Mouse (Mus musculus): Measurements from ENCODE around the gene Prdx6.

DNA sequence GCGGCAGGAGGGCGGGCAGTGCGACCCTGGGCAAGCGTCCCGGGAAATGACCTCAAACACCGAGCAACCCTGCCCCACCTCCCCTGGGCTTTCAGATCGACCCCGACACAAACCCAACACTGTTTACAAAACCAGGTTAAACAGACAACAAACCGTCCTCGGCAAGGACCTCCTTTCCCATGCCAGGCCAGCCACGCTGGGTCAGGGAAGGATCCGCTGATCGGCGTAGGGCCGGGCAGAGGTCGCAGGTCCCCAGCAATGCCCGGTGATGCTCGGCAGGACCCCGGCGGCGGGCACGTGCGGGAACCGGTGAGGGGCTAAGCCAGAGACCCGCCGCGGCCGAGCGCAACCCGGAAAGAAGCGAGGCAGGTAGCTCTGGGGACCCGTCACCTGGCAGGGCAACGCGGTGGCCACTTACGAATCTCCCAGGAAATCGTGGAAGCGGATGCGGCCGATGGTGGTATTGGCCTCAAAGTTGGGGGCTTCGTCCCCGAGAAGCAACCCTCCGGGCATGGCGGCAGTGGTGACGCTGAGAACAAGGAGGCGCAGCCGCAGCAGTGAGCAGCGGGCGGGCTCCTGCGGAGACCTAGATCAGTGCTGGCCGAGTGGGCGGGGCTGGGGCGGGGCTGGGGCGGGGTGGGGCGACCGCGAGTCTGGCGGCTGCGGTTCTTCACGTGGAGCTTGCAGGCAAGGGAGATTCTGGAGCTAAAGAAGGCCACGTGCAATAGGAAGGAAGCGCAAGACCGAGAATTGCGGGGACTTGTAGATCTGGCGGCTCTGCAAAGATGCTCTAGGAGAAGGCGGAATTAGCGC, at the start of gene Prdx6:
- no peak for TF ChIP-seq CTCF (IDR thresholded peaks at IDR 0.05; ENCODE audit: insufficient read depth, low read depth, low read length)
- TF ChIP-seq POLR2A (IDR thresholded peaks at IDR 0.05; ENCODE audit: insufficient read depth, low read depth, low read length), result peak; percentile 43; the same call in 1 of the 2 replicates
